Comparison of ENCODE assay signal across 5 mouse cellular contexts in genomic region chr15:99154515-99154914, GRCm38 (mm10). TPM values are rescaled to one million over a fixed set of nuclear protein-coding genes. Genes with fewer than 3 reads are reported as not detected.
A peak's percentile ranks its signal among the peaks of the same experiment; 100 is the strongest.
DNase-seq lines count a peak whose midpoint lies in the region; ATAC-seq and TF ChIP-seq lines count a peak whose summit lies in the region.
"Not testable (repeated sequence)": the region's sequence is repeated elsewhere in the genome, so short reads cannot be mapped to it uniquely, and the experiment has no call there.

No protein-coding gene starts in this region.

- not testable (repeated sequence) for H3K27me3 ChIP-seq in stomach, postnatal 0 days (ENCODE audit: control insufficient read depth, insufficient read depth, low read length)

- not testable (repeated sequence) for H3K4me1 ChIP-seq in stomach, postnatal 0 days (replicated peaks; ENCODE audit: control insufficient read depth, insufficient read depth)

- peak; percentile 19 for DNase-seq in CD4-positive helper T cell, adult 2 months (ENCODE audit: low read depth, low spot score)
- DNase-seq in MEL-GATA-1-ER (ENCODE audit: extremely low read depth, low read depth) = peak; percentile 44
- peak; percentile 29 for DNase-seq in induced T-regulatory cell, adult 2 months (ENCODE audit: low read depth)
- peak; percentile 1 for DNase-seq in lung, postnatal 10 days
- not testable (repeated sequence) for DNase-seq in stomach, postnatal 0 days (ENCODE audit: low spot score)

- not testable (repeated sequence) for H3K9me3 ChIP-seq in stomach, postnatal 0 days (ENCODE audit: control insufficient read depth, low read length)

- peak; percentile 75 for ATAC-seq in stomach, postnatal 0 days (ENCODE audit: low FRiP score, low TSS enrichment)

- not testable (repeated sequence) for TF ChIP-seq CTCF in stomach, postnatal 0 days (IDR thresholded peaks at IDR 0.05; ENCODE audit: low read depth)

- H3K36me3 ChIP-seq in stomach, postnatal 0 days (ENCODE audit: control insufficient read depth, insufficient read depth, low read length) = not testable (repeated sequence)

- TF ChIP-seq EP300 in stomach, postnatal 0 days (optimal IDR thresholded peaks at IDR 0.05) = not testable (repeated sequence)

- H3K9ac ChIP-seq in stomach, postnatal 0 days (ENCODE audit: low read length) = not testable (repeated sequence)

- WGBS in stomach, postnatal 0 days = 78% methylated on average over 10 of the region's 10 CpGs

- H3K4me3 ChIP-seq in stomach, postnatal 0 days (ENCODE audit: low read depth, low read length) = not testable (repeated sequence)

- H3K27ac ChIP-seq in stomach, postnatal 0 days (replicated peaks) = not testable (repeated sequence)

- not testable (repeated sequence) for H3K4me2 ChIP-seq in stomach, postnatal 0 days (replicated peaks; ENCODE audit: low read depth)

RNA-seq across cellular contexts. Expression of gene Spats2, which starts 28.8 kb away (rescaled TPM):
- 13.7 and 13.9 TPM in 2 replicates for polyA plus RNA-seq in stomach, postnatal 0 days (2015; fragmentation: Nextera tagmentation; extraction: Ambion mirVana)
